Mouse (Mus musculus) cortical plate, adult 2 months (tissue): ENCODE data around the gene Gdf3.
"Not testable (repeated sequence)": the region's sequence is repeated elsewhere in the genome, so short reads cannot be mapped to it uniquely, and the experiment has no call there.

Experiments used
- CTCF ChIP-seq: fragments of 200-500 bp; IDR thresholded peaks from 2 replicates; pipeline ENCODE4 v1.5.1; 2011; ENCODE audit warnings: mild to moderate bottlenecking, control low read depth, low read length; ENCODE audit not compliant: insufficient read depth; ENCODE audit errors: extremely low read depth
- POLR2A ChIP-seq: fragments of 200-500 bp; IDR thresholded peaks from 2 replicates; pipeline ENCODE4 v1.6.1; 2011; ENCODE audit warnings: mild to moderate bottlenecking, low read length, control low read depth; ENCODE audit not compliant: insufficient read depth; ENCODE audit errors: extremely low read depth

DNA sequence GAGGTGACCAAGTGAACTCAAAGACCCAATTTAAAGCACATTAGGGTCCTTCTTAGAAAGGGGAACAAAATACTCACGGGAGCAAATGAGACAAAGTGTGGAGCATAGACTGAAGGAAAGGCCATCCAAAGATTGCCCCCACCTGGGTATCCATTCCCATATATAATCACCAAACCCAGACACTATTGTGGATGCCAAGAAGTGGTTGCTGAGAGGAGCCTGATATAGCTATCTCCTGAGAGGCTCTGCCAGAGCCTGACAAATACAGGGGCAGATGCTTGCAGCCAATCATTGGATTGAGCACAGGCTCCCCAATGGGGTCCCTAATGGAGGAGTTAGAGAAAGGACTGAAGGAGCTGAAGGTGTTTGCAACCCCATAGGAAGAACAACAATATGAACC lies 34.9 kb downstream of the Gdf3 start:
- TF ChIP-seq CTCF, POLR2A: not testable (repeated sequence)
